Mouse (Mus musculus) urinary bladder, postnatal 4 days (tissue): ENCODE measurements around the gene Adora3.

Experiments used
- DNase-seq, 2 experiments: peaks; one replicate each; pipeline ENCODE4 v3.0.0; 2021 to 2022; ENCODE audit warnings: low spot score in 2 of 2

Adora3 gene

GRCm38 (mm10) chr3:105932240-105933071 lies 61.8 kb downstream of the Adora3 start, which contains the start of gene I830077J02Rik:
TSS of gene I830077J02Rik (minus strand) at chr3:105932664.
- DNase-seq, result no peak

- no peak for DNase-seq
These were observed 63.3 kb downstream of the Adora3 start for GRCm38 (mm10) chr3:105933926-105934325.

GRCm38 (mm10) chr3:105935033-105935432 lies 64.4 kb downstream of the Adora3 start:
- no peak for DNase-seq

- no peak for DNase-seq
These were observed 65.5 kb downstream of the Adora3 start for GRCm38 (mm10) chr3:105936111-105936510.

- DNase-seq, result no peak
These were observed 80.7 kb downstream of the Adora3 start for GRCm38 (mm10) chr3:105951348-105951747.

- no peak for DNase-seq
These were observed 86.6 kb downstream of the Adora3 start for GRCm38 (mm10) chr3:105957235-105957634.

- DNase-seq, result no peak
These were observed 87.5 kb downstream of the Adora3 start for GRCm38 (mm10) chr3:105958204-105958603.
